Mouse (Mus musculus): ENCODE measurements at regions not wholly inside any gene's neighbourhood (a gene's known extent, or its start where the extent isn't known, plus 50 kb on each side); places are given as distances from the start of the nearest gene placed in this dataset.

DNA sequence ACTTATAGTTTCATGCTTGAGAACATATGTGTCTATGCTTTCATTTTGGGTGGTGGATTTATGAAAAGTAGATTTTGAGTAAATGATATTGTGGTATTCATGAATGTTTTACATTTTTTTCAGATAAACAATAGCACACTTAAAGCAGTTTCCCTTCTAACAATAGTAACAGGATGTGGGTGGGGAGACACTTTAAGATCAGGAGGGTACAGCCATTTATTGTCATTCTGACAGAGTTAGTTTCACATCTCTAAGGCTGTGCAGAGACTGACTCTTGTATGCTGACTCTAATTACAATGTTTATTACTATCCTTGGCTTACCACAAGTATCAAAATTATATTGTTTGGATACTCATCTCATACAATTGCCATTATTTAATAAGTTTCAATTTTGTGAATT is 440.5 kb downstream of the Gbe1 start:
- TF ChIP-seq CTCF (IDR thresholded peaks at IDR 0.05; ENCODE audit: borderline replicate concordance, extremely low read depth, insufficient read depth, insufficient read length): no peak
- no peak for TF ChIP-seq POLR2A (IDR thresholded peaks at IDR 0.05; ENCODE audit: borderline replicate concordance, extremely low read depth, insufficient read depth, insufficient read length, poor library complexity, severe bottlenecking)
